Comparison of ENCODE assay signal across 8 mouse cellular contexts in the genomic region with DNA sequence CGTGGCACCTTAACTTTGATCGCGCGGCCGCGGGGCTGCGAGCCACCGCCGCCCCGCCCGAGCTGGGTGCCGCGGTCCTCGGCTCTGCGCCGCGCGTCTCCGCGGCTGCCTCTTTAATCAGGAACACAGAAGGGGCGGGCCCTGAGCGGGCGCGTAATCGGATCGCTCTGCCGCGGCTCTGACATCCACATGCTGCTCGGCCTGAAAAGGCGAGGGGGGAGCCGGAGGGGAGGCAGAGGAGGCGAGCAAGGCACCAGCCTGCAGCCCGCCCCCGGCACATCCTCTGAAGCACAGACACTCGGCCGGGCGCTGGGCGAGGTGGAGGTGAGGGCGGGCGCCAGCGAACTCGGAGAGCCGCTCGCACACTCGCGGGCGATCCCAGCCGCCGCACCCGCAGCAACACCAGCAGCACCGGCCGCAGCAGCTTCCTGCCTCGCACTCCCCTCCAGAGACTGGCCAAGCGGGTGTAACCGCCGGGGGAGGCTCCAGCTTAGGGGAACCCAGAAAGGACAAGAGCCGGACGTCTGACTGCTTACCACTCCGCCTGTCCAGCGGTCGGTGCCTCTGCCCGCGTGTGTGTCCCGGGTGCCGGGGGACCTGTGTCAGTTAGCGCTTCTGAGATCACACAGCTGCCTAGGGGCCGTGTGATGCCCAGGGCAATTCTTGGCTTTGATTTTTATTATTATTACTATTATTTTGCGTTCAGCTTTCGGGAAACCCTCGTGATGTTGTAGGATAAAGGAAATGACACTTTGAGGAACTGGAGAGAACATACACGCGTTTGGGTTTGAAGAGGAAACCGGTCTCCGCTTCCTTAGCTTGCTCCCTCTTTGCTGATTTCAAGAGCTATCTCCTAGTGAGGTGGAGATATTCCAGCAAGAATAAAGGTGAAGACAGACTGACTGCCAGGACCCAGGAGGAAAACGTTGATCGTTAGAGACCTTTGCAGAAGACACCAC. TPM values are rescaled to one million over a fixed set of nuclear protein-coding genes. Genes with fewer than 3 reads are reported as not detected.
A peak's percentile ranks its signal among the peaks of the same experiment; 100 is the strongest.
DNase-seq lines count a peak whose midpoint lies in the region; ATAC-seq and TF ChIP-seq lines count a peak whose summit lies in the region.

A gene (plus strand): TSS at position 128 of the 959 bp plus-strand sequence.

- no peaks in the 10 kb centered on the region for H3K79me2 ChIP-seq in liver, adult 2 months (ENCODE audit: control insufficient read depth, insufficient read depth, low read length)

- H3K4me2 ChIP-seq in embryonic facial prominence, embryonic 15.5 days (replicated peaks), result peak within 1 kb of the TSS; percentile 96
- peak within 1 kb of the TSS; percentile 98 for H3K4me2 ChIP-seq in midbrain, postnatal 0 days (ENCODE audit: low read depth, low read length, poor library complexity, severe bottlenecking)

- peak; percentile 94 for DNase-seq in 3134 (ENCODE audit: extremely low read depth, insufficient read length, low spot score)
- peak; percentile 89 for DNase-seq in heart, embryonic 10.5 days (ENCODE audit: low spot score)
- peak; percentile 82 for DNase-seq in kidney, adult 9 months
- DNase-seq in liver, adult 2 months (ENCODE audit: extremely low read depth, low read depth, low spot score), result peak; percentile 61
- DNase-seq in midbrain, postnatal 0 days (ENCODE audit: low spot score), result peak; percentile 89
- peak; percentile 27 to 50 for DNase-seq in spleen, postnatal 10 days (ENCODE audit: low spot score in 2 of 2)

- no peak for TF ChIP-seq CTCF in bone marrow, adult 2 months (IDR thresholded peaks at IDR 0.05; ENCODE audit: control insufficient read depth, insufficient read depth, low read length)
- no peak for TF ChIP-seq CTCF in liver, adult 2 months (IDR thresholded peaks at IDR 0.05; ENCODE audit: low read depth, low read length)
- no peak for TF ChIP-seq CTCF in midbrain, postnatal 0 days (IDR thresholded peaks at IDR 0.05)

- H3K4me3 ChIP-seq in bone marrow, adult 2 months (replicated peaks; ENCODE audit: control insufficient read depth, low read depth, low read length), result peak within 1 kb of the TSS; percentile 54
- H3K4me3 ChIP-seq in embryonic facial prominence, embryonic 15.5 days (replicated peaks), result peak within 1 kb of the TSS; percentile 67
- H3K4me3 ChIP-seq in heart, embryonic 10.5 days, result peak within 1 kb of the TSS; percentile 81
- peak within 1 kb of the TSS; percentile 71 for H3K4me3 ChIP-seq in liver, adult 2 months (ENCODE audit: insufficient read depth, low read depth, low read length)
- H3K4me3 ChIP-seq in midbrain, postnatal 0 days (ENCODE audit: low read depth, low read length), result peak within 1 kb of the TSS; percentile 52

- H3K4me1 ChIP-seq in bone marrow, adult 2 months (ENCODE audit: control insufficient read depth, insufficient read depth, low read length), result no peaks in the 10 kb centered on the region; the same call in 1 of the 2 replicates
- H3K4me1 ChIP-seq in embryonic facial prominence, embryonic 15.5 days, result peaks cover 47% of the 10 kb centered on the region
- H3K4me1 ChIP-seq in heart, embryonic 10.5 days, result peaks cover 45% of the 10 kb centered on the region
- H3K4me1 ChIP-seq in liver, adult 2 months (ENCODE audit: control insufficient read depth, insufficient read depth, low read length), result peaks cover 15% of the 10 kb centered on the region
- peaks cover 5% of the 10 kb centered on the region; the same call in 1 of the 2 replicates for H3K4me1 ChIP-seq in midbrain, postnatal 0 days (ENCODE audit: insufficient read depth, low read length)

- H3K9ac ChIP-seq in embryonic facial prominence, embryonic 15.5 days, result peak within 1 kb of the TSS; percentile 69
- H3K9ac ChIP-seq in liver, adult 2 months (ENCODE audit: low read depth, low read length), result peak within 1 kb of the TSS; percentile 84
- H3K9ac ChIP-seq in midbrain, postnatal 0 days (replicated peaks; ENCODE audit: low read length, poor library complexity, severe bottlenecking), result peak within 1 kb of the TSS; percentile 80

- WGBS in bone marrow, adult 2 months, result under 1% methylated on average over 76 of the region's 76 CpGs
- under 1% methylated on average over 76 of the region's 76 CpGs for WGBS in embryonic facial prominence, embryonic 15.5 days
- WGBS in heart, embryonic 10.5 days, result under 1% methylated on average over 76 of the region's 76 CpGs
- WGBS in liver, adult 2 months, result 1% methylated on average over 76 of the region's 76 CpGs
- under 1% methylated on average over 57 of the region's 76 CpGs for WGBS in midbrain, postnatal 0 days

- peak; percentile 84 for ATAC-seq in embryonic facial prominence, embryonic 15.5 days (ENCODE audit: insufficient number of reproducible peaks, low FRiP score, low TSS enrichment, low read depth)
- peak; percentile 71 for ATAC-seq in midbrain, postnatal 0 days (ENCODE audit: low FRiP score)

- H3K27ac ChIP-seq in bone marrow, adult 2 months (ENCODE audit: control insufficient read depth, insufficient read depth, low read depth, low read length, poor library complexity), result no peak within 1 kb of the TSS; the same call in 1 of the 2 replicates
- H3K27ac ChIP-seq in embryonic facial prominence, embryonic 15.5 days (replicated peaks), result peak within 1 kb of the TSS; percentile 87
- peak within 1 kb of the TSS; percentile 90 for H3K27ac ChIP-seq in heart, embryonic 10.5 days
- peak within 1 kb of the TSS; percentile 37 for H3K27ac ChIP-seq in liver, adult 2 months (replicated peaks; ENCODE audit: insufficient read depth, low read depth, low read length)
- peak within 1 kb of the TSS; percentile 78 for H3K27ac ChIP-seq in midbrain, postnatal 0 days (ENCODE audit: low read depth, low read length)

- TF ChIP-seq POLR2A in bone marrow, adult 2 months (IDR thresholded peaks at IDR 0.05; ENCODE audit: borderline replicate concordance, control insufficient read depth, low read depth, low read length), result peak; percentile 7; the same call in 1 of the 2 replicates
- peak; percentile 17; the same call in 1 of the 2 replicates for TF ChIP-seq POLR2A in liver, adult 2 months (IDR thresholded peaks at IDR 0.05; ENCODE audit: extremely low read depth, insufficient read depth, low read length)

- peaks cover 13% of the 10 kb centered on the region; the same call in 1 of the 2 replicates for H3K27me3 ChIP-seq in embryonic facial prominence, embryonic 15.5 days
- H3K27me3 ChIP-seq in heart, embryonic 10.5 days (ENCODE audit: insufficient read depth, poor library complexity, severe bottlenecking), result peaks cover 51% of the 10 kb centered on the region
- 0 out of 2 replicates have a peak, but pooled peaks cover 2% of the 10 kb centered on the region for H3K27me3 ChIP-seq in liver, adult 2 months (ENCODE audit: control insufficient read depth, insufficient read depth, low read length)
- H3K27me3 ChIP-seq in midbrain, postnatal 0 days (ENCODE audit: insufficient read depth, low read length), result no peaks in the 10 kb centered on the region

- no peaks in the 10 kb centered on the region for H3K36me3 ChIP-seq in embryonic facial prominence, embryonic 15.5 days
- no peaks in the 10 kb centered on the region for H3K36me3 ChIP-seq in heart, embryonic 10.5 days
- H3K36me3 ChIP-seq in liver, adult 2 months (ENCODE audit: control insufficient read depth, insufficient read depth, low read length), result no peaks in the 10 kb centered on the region
- no peaks in the 10 kb centered on the region for H3K36me3 ChIP-seq in midbrain, postnatal 0 days (ENCODE audit: insufficient read depth, low read length)

- H3K9me3 ChIP-seq in embryonic facial prominence, embryonic 15.5 days (replicated peaks), result no peaks in the 10 kb centered on the region
- H3K9me3 ChIP-seq in heart, embryonic 10.5 days, result no peaks in the 10 kb centered on the region
- no peaks in the 10 kb centered on the region for H3K9me3 ChIP-seq in midbrain, postnatal 0 days (ENCODE audit: low read length)

RNA-seq across cellular contexts. Expression of the gene that starts here (rescaled TPM):
- 2.1 and 3.2 TPM in 2 replicates for polyA plus RNA-seq in bone marrow, adult 2 months (2011; ENCODE audit: insufficient read depth, insufficient read length, low replicate concordance, missing spikeins)
- 49.9 and 50.0 TPM in 2 replicates for polyA plus RNA-seq in embryonic facial prominence, embryonic 15.5 days (2015; fragmentation: Nextera tagmentation; extraction: Ambion mirVana)
- 7.0 and 18.0 TPM in 2 replicates for polyA plus RNA-seq in heart, embryonic 10.5 days (2016; fragmentation: Nextera tagmentation; extraction: Ambion mirVana)
- 8.3 and 11.4 TPM in 2 replicates for total RNA-seq in liver, adult 2 months (2014; rRNA removed)
- polyA plus RNA-seq in liver, adult 2 months (2012; rRNA removed), result 3.2 and 3.3 TPM in 2 replicates
- 56.7 and 60.1 TPM in 2 replicates for total RNA-seq in midbrain, postnatal 0 days (2014; rRNA removed)
- 14.0 and 17.1 TPM in 2 replicates for polyA plus RNA-seq in midbrain, postnatal 0 days (2015; fragmentation: Nextera tagmentation; extraction: Ambion mirVana)

Comparison
In these comparisons a context has a peak if more than half of its experiments do, and no peak if none do; other contexts are left out.
1. DNase-seq: peak in every context shown above with its lines; median percentile 94 in 3134; 89 in heart, embryonic 10.5 days; 89 in midbrain, postnatal 0 days; 82 in kidney, adult 9 months; 61 in liver, adult 2 months; 38 in spleen, postnatal 10 days.